Mouse (Mus musculus): ENCODE data around the gene Bmp3. TPM values are rescaled to one million over a fixed set of nuclear protein-coding genes. Genes with fewer than 3 reads are reported as not detected.

The Bmp3 gene
- polyA plus RNA-seq, 1 experiment = 11.5 TPM

- Histone ChIP-seq H3K36me3 (ENCODE audit: control insufficient read depth, insufficient read depth, low read length) (peaks cover 5% of the 10 kb centered on the region; the same call in 1 of the 2 replicates), H3K27ac (ENCODE audit: insufficient read depth, low read depth, low read length) (no peak overlapping the region), H3K27me3 (ENCODE audit: control insufficient read depth, insufficient read depth, low read length) (no peaks in the 10 kb centered on the region), H3K4me3 (ENCODE audit: low read depth, low read length) (no peak overlapping the region), H3K4me1 (ENCODE audit: control insufficient read depth, insufficient read depth, insufficient read length, low read length) (peaks cover 3% of the 10 kb centered on the region; the same call in 1 of the 2 replicates)
- WGBS = 86% methylated on average over 5 of the region's 5 CpGs
- TF ChIP-seq CTCF (IDR thresholded peaks at IDR 0.05; ENCODE audit: extremely low read depth, insufficient read length, insufficient replicate concordance, low read depth, low read length) (no peak), POLR2A (IDR thresholded peaks at IDR 0.05; ENCODE audit: low read depth, low read length) (no peak)
Measured at GRCm38 (mm10) chr5:98865146-98865545, 10.9 kb downstream of the Bmp3 start.

- Histone ChIP-seq H3K4me3 (ENCODE audit: low read depth, low read length) (no peak overlapping the region), H3K4me1 (ENCODE audit: control insufficient read depth, insufficient read depth, insufficient read length, low read length) (no peaks in the 10 kb centered on the region), H3K27me3 (ENCODE audit: control insufficient read depth, insufficient read depth, low read length) (no peaks in the 10 kb centered on the region), H3K27ac (ENCODE audit: insufficient read depth, low read depth, low read length) (no peak overlapping the region), H3K36me3 (ENCODE audit: control insufficient read depth, insufficient read depth, low read length) (peaks cover 7% of the 10 kb centered on the region)
- WGBS = 71% methylated on average over 5 of the region's 5 CpGs
- TF ChIP-seq CTCF (IDR thresholded peaks at IDR 0.05; ENCODE audit: extremely low read depth, insufficient read length, insufficient replicate concordance, low read depth, low read length) = no peak
- no peak for TF ChIP-seq POLR2A (IDR thresholded peaks at IDR 0.05; ENCODE audit: low read depth, low read length)
Measured at GRCm38 (mm10) chr5:98876056-98876455, 21.8 kb downstream of the Bmp3 start.

DNA sequence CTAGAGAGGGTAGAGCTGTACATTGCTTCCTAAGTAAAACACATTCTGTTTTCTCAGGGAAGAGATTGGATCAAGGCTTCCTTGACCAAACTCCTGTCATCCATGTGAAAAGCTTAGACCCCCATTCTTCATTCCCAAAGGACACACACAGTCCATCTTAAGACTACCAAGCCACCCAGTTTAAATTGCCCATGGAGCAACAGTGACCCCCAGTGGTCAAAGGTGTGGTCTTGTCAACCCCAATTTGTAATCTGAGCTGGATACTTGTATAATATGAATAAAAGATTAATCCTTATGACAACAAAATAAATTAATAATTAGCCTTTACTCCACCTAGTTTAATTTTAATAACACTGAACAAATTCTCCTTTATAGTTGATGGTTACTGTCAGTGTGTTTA lies 24.7 kb downstream of the Bmp3 start:
- H3K27me3 ChIP-seq (ENCODE audit: control insufficient read depth, insufficient read depth, low read length) = no peaks in the 10 kb centered on the region
- no peaks in the 10 kb centered on the region for H3K4me1 ChIP-seq (ENCODE audit: control insufficient read depth, insufficient read depth, insufficient read length, low read length)
- no peak for TF ChIP-seq POLR2A (IDR thresholded peaks at IDR 0.05; ENCODE audit: low read depth, low read length)
- no peak for TF ChIP-seq CTCF (IDR thresholded peaks at IDR 0.05; ENCODE audit: extremely low read depth, insufficient read length, insufficient replicate concordance, low read depth, low read length)
- H3K4me3 ChIP-seq (ENCODE audit: low read depth, low read length) = no peak overlapping the region
- no peak overlapping the region for H3K27ac ChIP-seq (ENCODE audit: insufficient read depth, low read depth, low read length)
- H3K36me3 ChIP-seq (ENCODE audit: control insufficient read depth, insufficient read depth, low read length) = peaks cover 2% of the 10 kb centered on the region; the same call in 1 of the 2 replicates

DNA sequence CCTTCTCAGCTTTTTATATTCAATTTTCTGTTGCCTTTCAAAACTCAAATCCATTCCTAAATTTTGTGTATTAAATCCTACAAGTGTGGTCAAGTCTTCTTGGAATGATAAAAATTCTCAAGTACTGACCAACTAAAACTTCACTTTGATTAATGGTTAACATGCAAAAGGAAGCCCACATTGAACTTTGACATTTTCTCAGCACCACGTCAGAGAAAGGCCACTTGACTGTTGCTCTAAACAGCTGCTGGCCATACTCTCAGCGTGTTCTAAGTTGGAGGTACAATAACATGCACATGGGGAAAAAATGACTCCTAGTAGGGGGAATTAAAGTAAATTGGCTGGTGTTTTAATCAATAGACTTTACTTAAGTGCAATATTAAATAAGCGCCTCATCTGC lies 27.9 kb downstream of the Bmp3 start:
- Histone ChIP-seq H3K4me3 (ENCODE audit: low read depth, low read length) (no peak overlapping the region), H3K27me3 (ENCODE audit: control insufficient read depth, insufficient read depth, low read length) (no peaks in the 10 kb centered on the region), H3K36me3 (ENCODE audit: control insufficient read depth, insufficient read depth, low read length) (peaks cover 2% of the 10 kb centered on the region; the same call in 1 of the 2 replicates), H3K4me1 (ENCODE audit: control insufficient read depth, insufficient read depth, insufficient read length, low read length) (no peaks in the 10 kb centered on the region), H3K27ac (ENCODE audit: insufficient read depth, low read depth, low read length) (no peak overlapping the region)
- TF ChIP-seq CTCF (IDR thresholded peaks at IDR 0.05; ENCODE audit: extremely low read depth, insufficient read length, insufficient replicate concordance, low read depth, low read length) (no peak), POLR2A (IDR thresholded peaks at IDR 0.05; ENCODE audit: low read depth, low read length) (no peak)
- WGBS = 41% methylated on average over 3 of the region's 3 CpGs

DNA sequence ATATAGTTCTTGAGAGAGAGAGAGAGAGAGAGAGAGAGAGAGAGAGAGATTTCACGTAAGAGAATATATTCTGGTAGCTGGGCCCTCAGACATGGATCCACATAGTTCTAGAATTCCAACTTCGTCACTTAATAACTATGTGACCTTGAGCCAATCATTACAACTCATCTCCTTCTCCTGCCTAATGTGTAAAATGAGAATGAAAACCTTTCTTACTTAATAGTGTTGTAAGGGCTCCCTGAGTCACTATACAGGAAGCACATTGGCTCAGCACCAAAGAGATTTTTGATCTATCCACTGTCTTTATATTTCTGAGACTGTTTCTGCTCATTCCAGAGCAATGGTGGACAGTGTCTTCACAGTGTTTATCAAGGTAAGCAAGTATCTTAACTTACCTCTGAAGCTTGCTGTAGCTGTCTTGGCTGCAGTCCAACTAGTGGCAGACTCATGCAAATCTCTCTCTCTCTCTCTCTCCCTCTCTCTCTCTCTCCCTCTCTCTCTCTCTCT lies 36.4 kb downstream of the Bmp3 start:
- 78% methylated on average over 2 of the region's 2 CpGs for WGBS
- Histone ChIP-seq H3K27ac (ENCODE audit: insufficient read depth, low read depth, low read length) (no peak overlapping the region), H3K36me3 (ENCODE audit: control insufficient read depth, insufficient read depth, low read length) (no peaks in the 10 kb centered on the region), H3K27me3 (ENCODE audit: control insufficient read depth, insufficient read depth, low read length) (no peaks in the 10 kb centered on the region), H3K4me3 (ENCODE audit: low read depth, low read length) (no peak overlapping the region), H3K4me1 (ENCODE audit: control insufficient read depth, insufficient read depth, insufficient read length, low read length) (no peaks in the 10 kb centered on the region)
- no peak for TF ChIP-seq CTCF (IDR thresholded peaks at IDR 0.05; ENCODE audit: extremely low read depth, insufficient read length, insufficient replicate concordance, low read depth, low read length)
- TF ChIP-seq POLR2A (IDR thresholded peaks at IDR 0.05; ENCODE audit: low read depth, low read length) = no peak

- Histone ChIP-seq H3K36me3 (ENCODE audit: control insufficient read depth, insufficient read depth, low read length) (no peaks in the 10 kb centered on the region), H3K27me3 (ENCODE audit: control insufficient read depth, insufficient read depth, low read length) (no peaks in the 10 kb centered on the region), H3K4me1 (ENCODE audit: control insufficient read depth, insufficient read depth, insufficient read length, low read length) (no peaks in the 10 kb centered on the region), H3K27ac (ENCODE audit: insufficient read depth, low read depth, low read length) (no peak overlapping the region), H3K4me3 (ENCODE audit: low read depth, low read length) (no peak overlapping the region)
- TF ChIP-seq CTCF (IDR thresholded peaks at IDR 0.05; ENCODE audit: extremely low read depth, insufficient read length, insufficient replicate concordance, low read depth, low read length) (no peak), POLR2A (IDR thresholded peaks at IDR 0.05; ENCODE audit: low read depth, low read length) (no peak)
- 79% methylated on average over 3 of the region's 3 CpGs for WGBS
Measured at GRCm38 (mm10) chr5:98894281-98894680, 40.1 kb downstream of the Bmp3 start.

DNA sequence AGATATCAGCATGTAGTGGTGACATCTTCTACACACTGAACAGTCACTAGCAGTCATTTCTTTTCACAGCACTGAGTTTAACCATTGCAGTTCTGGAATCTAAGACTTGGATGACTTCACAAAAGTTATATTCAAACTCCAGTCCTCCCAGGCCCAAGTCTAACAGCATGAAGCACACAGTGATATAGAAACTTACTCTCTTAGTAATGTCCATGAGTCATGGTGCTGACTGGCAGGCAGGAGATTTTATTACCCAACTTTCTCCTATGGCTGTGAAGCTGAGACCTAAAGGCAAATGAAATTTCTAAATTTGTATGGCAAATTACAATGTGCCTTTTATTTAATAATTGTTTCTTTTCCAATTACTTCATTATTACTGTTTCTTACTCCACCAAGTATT lies 43.7 kb downstream of the Bmp3 start:
- Histone ChIP-seq H3K27me3 (ENCODE audit: control insufficient read depth, insufficient read depth, low read length) (no peaks in the 10 kb centered on the region), H3K4me3 (ENCODE audit: low read depth, low read length) (no peak overlapping the region), H3K4me1 (ENCODE audit: control insufficient read depth, insufficient read depth, insufficient read length, low read length) (no peaks in the 10 kb centered on the region), H3K36me3 (ENCODE audit: control insufficient read depth, insufficient read depth, low read length) (no peaks in the 10 kb centered on the region), H3K27ac (ENCODE audit: insufficient read depth, low read depth, low read length) (no peak overlapping the region)
- TF ChIP-seq POLR2A (IDR thresholded peaks at IDR 0.05; ENCODE audit: low read depth, low read length) (no peak), CTCF (IDR thresholded peaks at IDR 0.05; ENCODE audit: extremely low read depth, insufficient read length, insufficient replicate concordance, low read depth, low read length) (no peak)
